Mouse (Mus musculus): Measurements from ENCODE around the gene Corin. TPM values are rescaled to one million over a fixed set of nuclear protein-coding genes. Genes with fewer than 3 reads are reported as not detected.
A peak's percentile ranks its signal among the peaks of the same experiment; 100 is the strongest.

Corin gene
- polyA plus RNA-seq (2016; fragmentation: Nextera tagmentation; extraction: Ambion mirVana), result 5.0 and 5.7 TPM in 2 replicates

DNA sequence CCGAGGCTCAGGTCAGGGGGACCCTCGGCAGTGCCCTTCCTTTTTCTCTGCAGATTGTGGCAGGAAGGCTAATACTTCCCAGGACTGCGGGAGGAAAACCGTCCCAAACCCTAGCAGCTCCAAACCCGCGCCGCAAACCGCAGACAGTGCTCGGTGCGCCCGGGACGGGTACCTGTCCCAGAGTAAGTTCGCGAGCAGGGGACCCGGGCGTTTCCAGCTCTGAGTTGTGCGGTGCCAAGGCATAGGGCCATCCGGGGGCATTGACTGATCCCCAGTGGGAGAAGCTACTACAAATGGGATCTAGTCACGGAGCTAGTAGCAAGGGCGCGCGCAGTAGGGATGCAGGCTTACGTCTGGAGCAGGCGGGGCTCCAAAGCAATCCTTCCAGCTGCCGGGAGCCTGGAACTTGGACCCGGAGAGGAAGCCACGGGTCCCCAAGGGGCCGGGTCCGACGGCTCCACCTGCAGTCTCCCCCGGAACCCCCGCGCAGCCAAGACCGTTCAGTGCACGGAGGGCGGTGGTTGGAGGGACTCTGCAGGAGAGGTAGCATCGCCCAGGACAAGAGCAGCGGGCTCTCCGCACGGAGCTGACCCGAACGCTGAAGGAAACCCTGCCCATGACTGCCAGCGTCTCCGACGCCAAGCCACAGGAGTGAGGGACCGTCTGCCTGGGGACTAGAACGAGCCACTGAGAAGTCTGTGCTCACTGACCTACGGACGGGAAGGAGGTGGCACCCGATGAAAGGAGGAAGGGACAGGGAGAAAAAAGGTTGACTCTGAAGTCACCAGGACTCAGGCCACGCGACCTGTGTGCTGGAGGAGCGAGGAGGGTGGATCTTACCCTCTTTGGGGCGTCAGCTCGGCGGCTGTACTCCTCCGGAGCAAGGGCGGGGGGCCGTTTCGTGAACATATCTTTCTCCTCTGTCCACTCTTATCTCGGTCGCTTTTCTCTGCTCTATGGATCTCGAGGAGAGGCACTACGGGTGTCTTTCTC, at the start of gene Corin:
Corin (minus strand) TSS at position 943 of the 993 bp plus-strand sequence.
- peak; percentile 47 for DNase-seq (ENCODE audit: low spot score)
- Histone ChIP-seq H3K36me3 (no peaks in the 10 kb centered on the region), H3K9me3 (replicated peaks) (no peaks in the 10 kb centered on the region), H3K4me3 (peak within 1 kb of the TSS; percentile 50), H3K4me1 (peaks cover 17% of the 10 kb centered on the region), H3K27ac (replicated peaks) (peak within 1 kb of the TSS; percentile 47), H3K27me3 (ENCODE audit: low read depth, poor library complexity, severe bottlenecking) (peaks cover 48% of the 10 kb centered on the region)
- WGBS, result 2% methylated on average over 64 of the region's 64 CpGs

DNA sequence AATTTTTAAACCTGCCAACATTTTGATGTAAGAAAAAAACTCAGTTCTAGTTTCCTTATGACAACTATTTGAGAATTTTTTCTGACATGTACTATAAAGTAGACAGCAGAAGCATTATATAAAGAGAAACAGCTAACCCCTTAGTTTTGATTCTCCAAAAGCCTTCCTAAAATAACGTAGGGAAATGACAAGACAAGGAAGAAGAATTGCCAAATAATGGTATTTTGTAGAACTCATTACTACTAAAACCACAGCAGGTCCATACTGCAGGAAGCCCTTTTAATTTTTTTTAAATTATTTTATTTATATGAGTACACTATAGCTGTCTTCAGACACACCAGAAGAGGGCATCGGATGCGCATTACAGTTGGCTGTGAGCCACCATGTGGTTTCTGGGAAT, 46.9 kb upstream of the Corin start:
- WGBS, result 95% methylated on average over 3 of the region's 3 CpGs
- no peaks in the 10 kb centered on the region for H3K9me3 ChIP-seq (replicated peaks)
- no peak overlapping the region for H3K27ac ChIP-seq (replicated peaks)
- H3K27me3 ChIP-seq (ENCODE audit: low read depth, poor library complexity, severe bottlenecking), result no peaks in the 10 kb centered on the region
- H3K4me1 ChIP-seq, result no peaks in the 10 kb centered on the region
- no peak for DNase-seq (ENCODE audit: low spot score)
- no peak overlapping the region for H3K4me3 ChIP-seq
- peaks cover 65% of the 10 kb centered on the region for H3K36me3 ChIP-seq

DNA sequence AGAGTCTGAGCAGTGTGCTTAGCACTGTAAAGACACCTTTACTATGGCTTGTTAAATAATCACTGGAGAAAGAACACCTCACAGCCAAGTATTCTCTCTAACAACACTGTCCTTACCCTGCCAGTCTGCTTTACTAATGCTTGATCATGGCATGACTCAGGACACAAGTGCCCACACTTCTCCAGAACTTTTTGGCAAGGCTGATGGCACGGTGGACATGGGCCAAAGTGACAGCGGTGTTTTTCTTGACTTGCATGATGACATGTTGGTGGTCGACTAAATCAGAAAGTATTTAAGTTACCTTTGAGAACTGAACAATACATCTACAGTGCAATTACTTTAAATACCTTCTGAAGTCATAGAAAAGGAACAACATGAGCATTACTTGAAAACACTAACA, 24.6 kb upstream of the Corin start:
- peaks cover 75% of the 10 kb centered on the region for H3K36me3 ChIP-seq

GRCm38 (mm10) chr5:72513808-72514207, 9.5 kb upstream of the Corin start:
- Histone ChIP-seq H3K4me3 (no peak overlapping the region), H3K27me3 (ENCODE audit: low read depth, poor library complexity, severe bottlenecking) (no peaks in the 10 kb centered on the region), H3K27ac (replicated peaks) (no peak overlapping the region), H3K4me1 (no peaks in the 10 kb centered on the region), H3K36me3 (peaks cover 63% of the 10 kb centered on the region), H3K9me3 (replicated peaks) (no peaks in the 10 kb centered on the region)
- 88% methylated on average over 5 of the region's 5 CpGs for WGBS
- no peak for DNase-seq (ENCODE audit: low spot score)

More for the DNA sequence above, 24.6 kb upstream of the Corin start:
- no peak overlapping the region for H3K4me3 ChIP-seq
- no peak for DNase-seq (ENCODE audit: low spot score)
- no peaks in the 10 kb centered on the region for H3K9me3 ChIP-seq (replicated peaks)
- 97% methylated on average over 3 of the region's 3 CpGs for WGBS
- no peaks in the 10 kb centered on the region for H3K27me3 ChIP-seq (ENCODE audit: low read depth, poor library complexity, severe bottlenecking)
- no peak overlapping the region for H3K27ac ChIP-seq (replicated peaks)
- H3K4me1 ChIP-seq, result no peaks in the 10 kb centered on the region

- Histone ChIP-seq H3K4me1 (peaks cover 17% of the 10 kb centered on the region), H3K36me3 (peaks cover 4% of the 10 kb centered on the region), H3K27me3 (ENCODE audit: low read depth, poor library complexity, severe bottlenecking) (peaks cover 48% of the 10 kb centered on the region), H3K27ac (replicated peaks) (no peak overlapping the region), H3K4me3 (no peak overlapping the region), H3K9me3 (replicated peaks) (no peaks in the 10 kb centered on the region)
- no peak for DNase-seq (ENCODE audit: low spot score)
- 83% methylated on average over 5 of the region's 5 CpGs for WGBS
Observed at GRCm38 (mm10) chr5:72505740-72506139, 1.5 kb upstream of the Corin start.

DNA sequence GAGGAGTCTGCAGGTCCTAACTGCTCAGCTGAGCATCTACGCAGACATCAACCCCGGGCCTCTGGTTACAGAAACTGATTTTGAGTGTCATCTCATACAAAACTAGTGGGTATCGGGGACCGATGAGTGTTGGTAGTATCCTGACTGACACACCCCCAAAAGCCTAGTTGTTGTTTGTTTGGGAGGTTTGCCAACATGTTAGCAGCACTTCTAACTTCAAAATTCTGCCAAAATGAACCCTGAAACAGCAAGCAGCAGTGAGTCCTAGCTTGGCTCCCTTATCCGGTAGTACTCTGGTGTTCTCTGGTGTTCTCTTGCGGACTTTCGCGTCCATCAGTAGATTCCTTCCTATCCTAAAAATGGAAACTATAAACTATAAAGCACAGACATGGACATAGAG, 1.5 kb downstream of the Corin start:
- H3K4me3 ChIP-seq, result peak overlapping the region; percentile 50; the same call in 1 of the 2 replicates
- peaks cover 17% of the 10 kb centered on the region for H3K4me1 ChIP-seq
- DNase-seq (ENCODE audit: low spot score), result no peak
- H3K27me3 ChIP-seq (ENCODE audit: low read depth, poor library complexity, severe bottlenecking), result peaks cover 48% of the 10 kb centered on the region
- no peaks in the 10 kb centered on the region for H3K9me3 ChIP-seq (replicated peaks)
- no peaks in the 10 kb centered on the region for H3K36me3 ChIP-seq
- H3K27ac ChIP-seq (replicated peaks), result no peak overlapping the region
- WGBS, result 76% methylated on average over 8 of the region's 8 CpGs

DNA sequence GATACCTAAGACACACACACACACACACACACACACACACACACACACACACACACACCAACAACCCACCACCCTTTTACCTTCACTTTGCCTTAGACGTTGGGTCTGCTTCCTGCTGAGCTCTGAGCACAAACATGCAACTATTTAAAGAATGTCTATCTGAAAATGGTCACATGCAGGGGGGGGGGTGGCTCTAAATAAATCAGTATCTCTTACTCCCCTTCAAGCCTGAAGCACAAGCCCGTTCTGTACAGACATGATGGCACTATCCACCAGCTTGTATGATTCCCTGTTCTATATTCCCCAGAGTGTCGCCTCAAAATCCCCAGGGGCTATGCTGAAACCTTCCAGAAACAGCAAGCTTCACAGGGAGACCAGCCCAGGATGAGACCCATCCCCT, 2.5 kb downstream of the Corin start:
- no peak overlapping the region for H3K4me3 ChIP-seq
- DNase-seq (ENCODE audit: low spot score), result no peak
- H3K36me3 ChIP-seq, result no peaks in the 10 kb centered on the region
- H3K27ac ChIP-seq (replicated peaks), result no peak overlapping the region
- 59% methylated on average over 3 of the region's 3 CpGs for WGBS
- no peaks in the 10 kb centered on the region for H3K9me3 ChIP-seq (replicated peaks)
- peaks cover 48% of the 10 kb centered on the region for H3K27me3 ChIP-seq (ENCODE audit: low read depth, poor library complexity, severe bottlenecking)
- peaks cover 17% of the 10 kb centered on the region for H3K4me1 ChIP-seq

- H3K4me3 ChIP-seq, result no peak overlapping the region
- peaks cover 23% of the 10 kb centered on the region for H3K27me3 ChIP-seq (ENCODE audit: low read depth, poor library complexity, severe bottlenecking)
- no peak overlapping the region for H3K27ac ChIP-seq (replicated peaks)
- H3K4me1 ChIP-seq, result peaks cover 2% of the 10 kb centered on the region
- no peak for DNase-seq (ENCODE audit: low spot score)
- 86% methylated on average over 10 of the region's 10 CpGs for WGBS
- H3K36me3 ChIP-seq, result no peaks in the 10 kb centered on the region
- H3K9me3 ChIP-seq (replicated peaks), result no peaks in the 10 kb centered on the region
Observed at GRCm38 (mm10) chr5:72498271-72498670, 6.0 kb downstream of the Corin start.

DNA sequence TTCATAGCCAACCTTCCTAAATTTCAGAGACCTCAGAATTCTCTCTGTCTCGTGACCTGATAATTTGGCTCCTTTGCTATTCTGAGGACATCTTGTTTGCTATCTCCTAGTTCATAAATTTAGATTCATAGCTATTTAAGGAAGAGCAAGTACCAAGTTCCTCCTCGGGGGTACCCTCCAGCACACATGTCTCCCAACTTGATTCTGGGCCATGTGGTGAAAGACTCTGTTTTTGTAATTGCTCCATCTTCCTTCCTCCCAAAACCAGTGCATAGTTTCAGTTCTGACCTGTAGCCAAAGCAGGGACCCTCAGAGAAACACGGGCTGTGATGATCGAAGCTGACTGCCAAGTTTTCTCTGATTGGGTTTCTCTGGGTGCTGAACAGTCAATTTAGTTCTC, 7.5 kb downstream of the Corin start:
- DNase-seq (ENCODE audit: low spot score), result no peak

DNA sequence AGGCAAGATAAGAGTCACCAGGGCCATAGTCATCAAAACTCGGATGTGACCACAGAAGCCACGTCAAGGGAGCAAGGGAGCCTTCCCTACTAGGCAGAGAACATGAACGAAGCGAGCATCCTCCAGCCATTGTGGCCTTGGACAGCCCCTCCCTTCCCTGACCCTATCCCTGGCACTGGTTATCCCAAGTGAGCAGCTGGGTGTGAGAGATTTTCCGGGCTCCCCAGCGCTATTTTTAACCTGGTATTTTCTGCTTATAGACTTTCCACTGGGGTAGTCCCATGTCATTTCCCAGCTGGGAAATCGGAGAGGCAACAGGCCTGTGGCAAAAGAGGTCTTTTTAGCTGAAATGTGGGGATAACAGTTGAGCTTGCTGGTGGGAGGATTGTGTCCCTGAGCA, 10.4 kb downstream of the Corin start:
- H3K36me3 ChIP-seq, result no peaks in the 10 kb centered on the region
- WGBS, result 88% methylated on average over 7 of the region's 7 CpGs
- no peaks in the 10 kb centered on the region for H3K4me1 ChIP-seq
- H3K27ac ChIP-seq (replicated peaks), result no peak overlapping the region
- no peaks in the 10 kb centered on the region for H3K27me3 ChIP-seq (ENCODE audit: low read depth, poor library complexity, severe bottlenecking)
- no peak for DNase-seq (ENCODE audit: low spot score)
- no peaks in the 10 kb centered on the region for H3K9me3 ChIP-seq (replicated peaks)
- H3K4me3 ChIP-seq, result no peak overlapping the region

More for the DNA sequence above, 7.5 kb downstream of the Corin start:
- H3K4me1 ChIP-seq, result no peaks in the 10 kb centered on the region
- H3K36me3 ChIP-seq, result no peaks in the 10 kb centered on the region
- WGBS, result 87% methylated on average over 4 of the region's 4 CpGs
- H3K27ac ChIP-seq (replicated peaks), result no peak overlapping the region
- peaks cover 7% of the 10 kb centered on the region for H3K27me3 ChIP-seq (ENCODE audit: low read depth, poor library complexity, severe bottlenecking)
- H3K4me3 ChIP-seq, result no peak overlapping the region
- H3K9me3 ChIP-seq (replicated peaks), result no peaks in the 10 kb centered on the region

DNA sequence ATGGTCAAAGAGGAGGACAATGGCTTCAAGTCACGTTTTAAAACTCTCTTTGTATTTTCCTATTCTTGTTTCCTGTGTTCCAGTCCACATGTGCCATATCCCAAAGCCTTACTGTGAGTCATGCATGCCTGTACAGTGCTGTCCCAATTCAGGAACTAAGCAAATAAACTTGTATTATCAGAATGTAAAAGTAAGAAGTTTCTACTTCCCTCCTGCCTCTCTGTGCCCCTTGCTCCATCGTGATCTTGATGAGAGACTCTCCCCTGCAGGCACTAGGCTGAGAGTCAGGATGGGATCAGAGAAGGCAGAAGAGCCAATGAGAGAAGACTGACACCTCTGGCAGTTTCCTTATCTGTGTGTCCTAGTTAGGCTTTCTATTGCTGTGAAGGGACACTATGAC, 13.0 kb downstream of the Corin start:
- no peaks in the 10 kb centered on the region for H3K27me3 ChIP-seq (ENCODE audit: low read depth, poor library complexity, severe bottlenecking)
- 69% methylated on average over 2 of the region's 2 CpGs for WGBS

DNA sequence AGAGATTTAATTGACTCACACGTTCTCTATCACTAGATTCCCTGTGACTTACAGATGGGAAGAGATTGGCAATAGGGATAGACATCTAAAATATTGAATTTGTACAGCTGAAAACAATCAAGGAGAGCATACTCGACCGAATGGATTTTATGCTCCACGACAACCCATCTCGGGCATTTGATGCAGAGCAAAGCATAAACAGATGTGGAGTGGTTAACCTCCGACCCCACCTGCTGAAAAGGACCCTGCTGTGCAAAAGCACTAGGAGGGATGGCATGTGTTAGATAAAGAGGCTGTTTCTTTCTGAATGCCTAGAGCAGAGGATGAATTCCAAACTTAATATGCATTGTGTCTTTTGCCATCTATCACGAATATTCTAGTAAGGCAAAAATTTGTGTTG, 23.8 kb downstream of the Corin start:
- 33% methylated on average over 7 of the region's 7 CpGs for WGBS
- Histone ChIP-seq H3K36me3 (no peaks in the 10 kb centered on the region), H3K27me3 (ENCODE audit: low read depth, poor library complexity, severe bottlenecking) (no peaks in the 10 kb centered on the region), H3K9me3 (replicated peaks) (no peaks in the 10 kb centered on the region), H3K4me3 (no peak overlapping the region), H3K4me1 (peaks cover 7% of the 10 kb centered on the region; the same call in 1 of the 2 replicates), H3K27ac (replicated peaks) (no peak overlapping the region)
- DNase-seq (ENCODE audit: low spot score), result no peak

More for the DNA sequence above, 13.0 kb downstream of the Corin start:
- Histone ChIP-seq H3K4me3 (no peak overlapping the region), H3K36me3 (no peaks in the 10 kb centered on the region), H3K4me1 (no peaks in the 10 kb centered on the region), H3K9me3 (replicated peaks) (no peaks in the 10 kb centered on the region), H3K27ac (replicated peaks) (no peak overlapping the region)
- DNase-seq (ENCODE audit: low spot score), result no peak

DNA sequence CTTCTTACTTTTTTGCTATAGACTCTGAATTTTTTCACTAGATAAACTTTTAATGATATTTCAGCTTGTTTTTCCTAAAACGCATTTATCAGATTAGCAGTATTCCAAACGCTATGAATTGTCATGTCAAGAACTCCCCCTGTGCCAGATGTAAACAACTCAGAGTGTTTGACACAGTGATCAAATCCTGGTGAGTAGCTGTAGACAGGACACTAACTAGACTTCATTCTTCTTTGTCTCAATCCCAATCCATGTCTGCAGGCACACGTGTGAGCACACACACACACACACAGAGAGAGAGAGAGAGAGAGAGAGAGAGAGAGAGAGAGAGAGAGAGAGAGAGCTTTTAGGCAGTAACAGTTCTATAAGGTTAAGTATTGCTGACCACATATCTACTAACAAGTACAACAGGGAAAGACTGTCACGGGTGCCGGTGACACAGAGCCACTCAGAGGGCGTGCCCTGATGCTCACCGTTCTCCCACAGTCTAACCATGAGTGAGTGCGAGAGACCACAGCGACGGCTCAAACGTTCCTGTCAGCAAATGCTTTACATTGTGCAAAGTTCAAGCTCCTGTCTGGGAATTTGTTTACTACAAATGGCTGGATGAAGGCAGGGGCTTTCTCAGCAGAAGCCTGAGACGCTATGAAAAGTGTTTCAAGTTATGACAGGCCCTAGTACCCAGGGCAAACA, 31.8 kb downstream of the Corin start:
- Histone ChIP-seq H3K27ac (replicated peaks) (no peak overlapping the region), H3K4me1 (no peaks in the 10 kb centered on the region), H3K36me3 (no peaks in the 10 kb centered on the region), H3K4me3 (no peak overlapping the region), H3K27me3 (ENCODE audit: low read depth, poor library complexity, severe bottlenecking) (no peaks in the 10 kb centered on the region), H3K9me3 (replicated peaks) (no peaks in the 10 kb centered on the region)
- DNase-seq (ENCODE audit: low spot score), result no peak
- WGBS, result 82% methylated on average over 12 of the region's 12 CpGs
